Mouse (Mus musculus) hindbrain, embryonic 13.5 days (tissue): ENCODE data around the gene Zfp451. TPM values are rescaled to one million over a fixed set of nuclear protein-coding genes. Genes with fewer than 3 reads are reported as not detected.
"Not testable (repeated sequence)": the region's sequence is repeated elsewhere in the genome, so short reads cannot be mapped to it uniquely, and the experiment has no call there.

ENCODE experiments used
- ATAC-seq: fragments of 200-750 bp; cut with Nextera tagmentation; 2 replicates; pipeline ENCODE4 v1.8.0; 2017; ENCODE audit warnings: moderate TSS enrichment; ENCODE audit not compliant: low FRiP score
- H3K27ac ChIP-seq: fragments of 300-500 bp; sonication (generic); 2 replicates; pipeline ENCODE4 v1.5.1; 2015; ENCODE audit warnings: inconsistent platforms, mild to moderate bottlenecking, moderate library complexity
- H3K27me3 ChIP-seq: fragments of 300-500 bp; sonication (generic); 2 replicates; pipeline ENCODE4 v1.6.1; 2015; ENCODE audit warnings: mild to moderate bottlenecking, inconsistent platforms
- H3K36me3 ChIP-seq: fragments of 300-500 bp; sonication (generic); 2 replicates; pipeline ENCODE4 v1.6.1; 2015; ENCODE audit warnings: mild to moderate bottlenecking, inconsistent platforms
- H3K4me1 ChIP-seq: fragments of 300-500 bp; sonication (generic); replicated peaks from 2 replicates; pipeline ENCODE4 v1.6.1; 2015; ENCODE audit warnings: inconsistent platforms
- H3K4me2 ChIP-seq: fragments of 300-500 bp; sonication (generic); 2 replicates; pipeline ENCODE4 v1.6.1; 2015; ENCODE audit warnings: inconsistent platforms, mild to moderate bottlenecking, moderate library complexity
- H3K4me3 ChIP-seq: fragments of 300-500 bp; sonication (generic); 2 replicates; pipeline ENCODE4 v1.5.1; 2015; ENCODE audit warnings: mild to moderate bottlenecking, inconsistent platforms
- H3K9ac ChIP-seq: fragments of 300-500 bp; sonication (generic); 2 replicates; pipeline ENCODE4 v1.6.1; 2015; ENCODE audit warnings: mild to moderate bottlenecking, inconsistent platforms
- H3K9me3 ChIP-seq: fragments of 300-500 bp; sonication (generic); 2 replicates; pipeline ENCODE4 v1.6.1; 2016; ENCODE audit warnings: inconsistent platforms
- WGBS: fragments of 180-500 bp; shearing (Covaris S2); methylation state at CpG from one replicate; pipeline ENCODE4 v1.1.7; 2015; 5-methylcytosine and 5-hydroxymethylcytosine counted together
- polyA plus RNA-seq: library from polyadenylated mRNA; unstranded; fragments of >200 nt; fragmentation: Nextera tagmentation; extraction: Ambion mirVana; gene quantifications from 2 replicates; pipeline ENCODE4 v1.2.1, GENCODE M21; 2015

Gene Zfp451
- polyA plus RNA-seq, 1 experiment from 2014 or later: 44.3 TPM

- Histone ChIP-seq H3K4me3 (no peak overlapping the region), H3K27me3 (no peaks in the 10 kb centered on the region), H3K9me3 (no peaks in the 10 kb centered on the region), H3K27ac (no peak overlapping the region), H3K4me2 (no peak overlapping the region), H3K9ac (no peak overlapping the region), H3K4me1 (peaks cover 23% of the 10 kb centered on the region), H3K36me3 (peaks cover 7% of the 10 kb centered on the region)
- no peak for ATAC-seq
- WGBS: 86% methylated on average over 7 of the region's 7 CpGs
Observed at GRCm38 (mm10) chr1:33755799-33756198, 58.6 kb downstream of the Zfp451 start.

GRCm38 (mm10) chr1:33754965-33755735, 59.2 kb downstream of the Zfp451 start:
- Histone ChIP-seq H3K27ac (no peak overlapping the region), H3K4me1 (peaks cover 23% of the 10 kb centered on the region), H3K4me2 (no peak overlapping the region), H3K36me3 (peaks cover under 1% of the 10 kb centered on the region; the same call in 1 of the 2 replicates), H3K4me3 (no peak overlapping the region), H3K9ac (no peak overlapping the region), H3K9me3 (no peaks in the 10 kb centered on the region), H3K27me3 (no peaks in the 10 kb centered on the region)
- ATAC-seq: no peak
- WGBS: 78% methylated on average over 21 of the region's 21 CpGs

GRCm38 (mm10) chr1:33754089-33754488, 60.3 kb downstream of the Zfp451 start:
- Histone ChIP-seq H3K9me3 (no peaks in the 10 kb centered on the region), H3K9ac (no peak overlapping the region), H3K4me1 (peaks cover 23% of the 10 kb centered on the region), H3K27ac (no peak overlapping the region), H3K27me3 (no peaks in the 10 kb centered on the region), H3K36me3 (no peaks in the 10 kb centered on the region), H3K4me3 (no peak overlapping the region), H3K4me2 (no peak overlapping the region)
- no peak for ATAC-seq
- WGBS: 94% methylated on average over 17 of the region's 17 CpGs

DNA sequence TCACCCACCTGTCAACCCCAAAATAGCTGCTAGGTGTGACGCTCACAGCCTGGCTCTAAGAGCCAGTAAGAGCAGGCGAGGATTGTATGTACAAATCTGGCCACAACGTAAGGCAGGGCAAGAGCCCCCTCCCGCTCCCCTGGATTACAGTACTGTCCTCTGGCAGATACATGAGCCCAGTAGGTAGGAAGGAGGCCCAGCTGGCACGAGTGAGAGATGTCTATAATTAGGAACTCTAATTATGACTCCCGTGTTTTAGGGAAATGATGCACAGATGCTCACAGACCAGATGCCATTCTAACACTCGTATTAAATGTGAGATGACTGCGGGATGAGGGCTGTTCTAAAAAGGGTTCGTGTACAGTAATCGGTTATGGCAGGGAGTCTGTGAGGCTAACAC, 63.1 kb downstream of the Zfp451 start:
- H3K4me1 ChIP-seq: peaks cover 1% of the 10 kb centered on the region; the same call in 1 of the 2 replicates
- no peak overlapping the region for H3K27ac ChIP-seq
- no peaks in the 10 kb centered on the region for H3K9me3 ChIP-seq
- H3K4me3 ChIP-seq: no peak overlapping the region
- no peak overlapping the region for H3K9ac ChIP-seq
- no peaks in the 10 kb centered on the region for H3K27me3 ChIP-seq
- peak; percentile 67 for ATAC-seq
- no peak overlapping the region for H3K4me2 ChIP-seq
- WGBS: 74% methylated on average over 10 of the region's 10 CpGs
- H3K36me3 ChIP-seq: no peaks in the 10 kb centered on the region

GRCm38 (mm10) chr1:33749709-33750108, 64.7 kb downstream of the Zfp451 start:
- not testable (repeated sequence) for H3K9me3 ChIP-seq, H3K4me3 ChIP-seq, H3K36me3 ChIP-seq, H3K4me2 ChIP-seq, H3K4me1 ChIP-seq, H3K9ac ChIP-seq, H3K27me3 ChIP-seq, H3K27ac ChIP-seq, ATAC-seq
- 87% methylated on average over 4 of the region's 4 CpGs for WGBS

- Histone ChIP-seq H3K27me3 (no peaks in the 10 kb centered on the region), H3K27ac (no peak overlapping the region)
Observed at GRCm38 (mm10) chr1:33749109-33749508, 65.3 kb downstream of the Zfp451 start.

DNA sequence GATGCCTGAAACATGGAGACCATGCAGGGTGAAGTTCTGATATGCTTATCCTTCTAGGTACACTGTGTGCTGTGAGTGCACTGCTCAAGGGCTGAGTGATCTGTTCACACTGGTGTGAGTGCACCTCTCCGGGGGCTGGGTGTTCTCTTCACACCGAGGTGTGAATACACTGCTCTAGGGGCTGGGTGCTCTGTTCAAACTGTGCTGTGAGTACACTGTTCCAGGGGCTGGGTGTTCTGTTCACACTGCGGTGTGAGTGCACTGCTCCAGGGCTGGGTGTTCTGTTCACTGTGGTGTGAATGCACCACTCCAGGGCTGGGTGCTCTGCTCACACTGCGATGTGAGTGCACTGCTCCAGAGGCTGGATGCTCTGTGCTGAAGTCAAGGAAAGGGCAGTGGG, 68.5 kb downstream of the Zfp451 start:
- ATAC-seq: no peak
- Histone ChIP-seq H3K36me3 (peaks cover 10% of the 10 kb centered on the region), H3K27me3 (no peaks in the 10 kb centered on the region), H3K4me1 (no peaks in the 10 kb centered on the region), H3K9ac (no peak overlapping the region), H3K4me3 (no peak overlapping the region), H3K27ac (no peak overlapping the region), H3K9me3 (no peaks in the 10 kb centered on the region), H3K4me2 (no peak overlapping the region)
- 99% methylated on average over 4 of the region's 4 CpGs for WGBS

More at GRCm38 (mm10) chr1:33749109-33749508, 65.3 kb downstream of the Zfp451 start:
- Histone ChIP-seq H3K4me3 (no peak overlapping the region), H3K36me3 (peaks cover 5% of the 10 kb centered on the region), H3K4me2 (no peak overlapping the region), H3K4me1 (no peaks in the 10 kb centered on the region), H3K9ac (no peak overlapping the region), H3K9me3 (no peaks in the 10 kb centered on the region)
- no peak for ATAC-seq
- WGBS: 96% methylated on average over 11 of the region's 11 CpGs

DNA sequence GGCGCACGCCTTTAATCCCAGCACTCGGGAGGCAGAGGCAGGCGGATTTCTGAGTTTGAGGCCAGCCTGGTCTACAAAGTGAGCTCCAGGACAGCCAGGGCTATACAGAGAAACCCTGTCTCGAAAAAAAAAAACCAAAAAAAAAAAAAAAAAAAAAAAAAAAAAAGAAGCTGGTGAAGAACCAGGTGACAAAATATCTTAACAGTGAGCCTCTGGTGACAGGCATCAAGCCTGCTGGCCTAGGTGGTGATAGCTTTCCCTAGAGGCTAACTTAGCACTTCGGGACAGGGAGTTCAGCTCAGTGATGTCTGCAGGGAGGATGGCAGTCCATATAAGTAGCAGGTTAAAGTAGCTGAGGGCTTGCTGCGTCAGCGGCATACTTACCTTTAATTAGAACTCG, 69.6 kb downstream of the Zfp451 start:
- WGBS: 96% methylated on average over 9 of the region's 9 CpGs
- peaks cover 18% of the 10 kb centered on the region for H3K36me3 ChIP-seq
- not testable (repeated sequence) for ATAC-seq, H3K27me3 ChIP-seq, H3K9me3 ChIP-seq, H3K9ac ChIP-seq, H3K27ac ChIP-seq, H3K4me2 ChIP-seq, H3K4me1 ChIP-seq, H3K4me3 ChIP-seq

DNA sequence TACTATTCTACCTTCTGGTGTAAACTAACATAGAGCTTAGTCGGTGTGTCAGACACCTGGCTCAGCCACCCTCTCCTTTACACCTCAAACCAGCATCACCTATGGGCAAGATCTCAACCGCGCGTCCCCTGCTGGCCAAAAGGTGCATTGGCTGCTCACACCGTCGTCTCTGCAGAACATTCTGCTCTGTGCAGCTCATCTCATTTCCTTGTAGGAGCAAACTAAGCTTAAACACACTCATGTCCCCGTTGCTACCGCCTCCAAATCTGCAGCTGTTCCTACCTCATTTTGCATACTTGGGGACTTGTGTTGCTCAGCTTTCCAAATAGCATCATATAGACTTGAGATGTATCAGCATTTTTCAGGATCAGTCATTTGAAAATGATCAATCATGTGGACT, 71.5 kb downstream of the Zfp451 start:
- H3K9ac ChIP-seq: no peak overlapping the region
- no peaks in the 10 kb centered on the region for H3K4me1 ChIP-seq
- peaks cover 31% of the 10 kb centered on the region for H3K36me3 ChIP-seq
- WGBS: 23% methylated on average over 8 of the region's 8 CpGs
- no peak overlapping the region for H3K27ac ChIP-seq
- H3K9me3 ChIP-seq: no peaks in the 10 kb centered on the region
- H3K27me3 ChIP-seq: no peaks in the 10 kb centered on the region
- H3K4me2 ChIP-seq: no peak overlapping the region
- ATAC-seq: no peak
- H3K4me3 ChIP-seq: no peak overlapping the region

- Histone ChIP-seq H3K9ac (no peak overlapping the region), H3K36me3 (peaks cover 60% of the 10 kb centered on the region), H3K4me3 (no peak overlapping the region), H3K4me1 (no peaks in the 10 kb centered on the region), H3K4me2 (no peak overlapping the region), H3K9me3 (no peaks in the 10 kb centered on the region), H3K27me3 (no peaks in the 10 kb centered on the region), H3K27ac (no peak overlapping the region)
- WGBS: 29% methylated on average over 12 of the region's 12 CpGs
- peak; percentile 80 for ATAC-seq
Observed at GRCm38 (mm10) chr1:33739302-33739701, 75.1 kb downstream of the Zfp451 start.

DNA sequence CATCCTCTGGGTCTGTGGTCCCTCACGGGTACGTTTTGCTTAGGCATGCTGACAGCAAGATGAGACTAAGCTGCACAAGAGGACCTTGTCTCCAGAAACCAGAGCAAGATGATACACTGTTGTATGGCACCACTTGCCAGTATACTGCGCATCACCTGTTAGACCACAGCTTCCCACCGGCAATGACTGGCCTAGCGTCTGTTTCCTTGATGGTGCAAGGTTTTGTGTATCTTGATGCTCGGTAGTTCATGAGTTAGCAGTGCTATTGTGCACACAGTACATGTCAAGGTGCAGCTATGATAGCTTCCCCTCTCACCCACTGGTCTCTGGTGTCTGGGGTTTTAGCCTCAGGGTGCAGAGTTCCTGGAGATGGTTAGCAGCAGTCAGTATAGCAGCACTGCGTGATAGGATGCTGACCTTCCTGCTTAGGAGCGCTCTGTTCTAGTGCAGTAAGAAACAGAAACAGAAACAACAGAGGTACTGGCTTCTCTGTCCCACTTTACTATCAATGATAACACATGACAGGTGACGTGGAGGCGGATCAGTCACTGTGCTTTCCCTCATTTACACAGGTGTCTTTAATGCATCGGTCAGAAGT, 75.6 kb downstream of the Zfp451 start:
- no peak overlapping the region for H3K27ac ChIP-seq
- no peaks in the 10 kb centered on the region for H3K27me3 ChIP-seq
- H3K4me3 ChIP-seq: no peak overlapping the region
- 0 out of 2 replicates have a peak, but pooled peaks cover 4% of the 10 kb centered on the region for H3K4me1 ChIP-seq
- ATAC-seq: no peak; the same call in 1 of the 2 replicates
- H3K9ac ChIP-seq: no peak overlapping the region
- WGBS: 89% methylated on average over 11 of the region's 11 CpGs
- H3K36me3 ChIP-seq: peaks cover 65% of the 10 kb centered on the region
- H3K9me3 ChIP-seq: no peaks in the 10 kb centered on the region
- H3K4me2 ChIP-seq: no peak overlapping the region

DNA sequence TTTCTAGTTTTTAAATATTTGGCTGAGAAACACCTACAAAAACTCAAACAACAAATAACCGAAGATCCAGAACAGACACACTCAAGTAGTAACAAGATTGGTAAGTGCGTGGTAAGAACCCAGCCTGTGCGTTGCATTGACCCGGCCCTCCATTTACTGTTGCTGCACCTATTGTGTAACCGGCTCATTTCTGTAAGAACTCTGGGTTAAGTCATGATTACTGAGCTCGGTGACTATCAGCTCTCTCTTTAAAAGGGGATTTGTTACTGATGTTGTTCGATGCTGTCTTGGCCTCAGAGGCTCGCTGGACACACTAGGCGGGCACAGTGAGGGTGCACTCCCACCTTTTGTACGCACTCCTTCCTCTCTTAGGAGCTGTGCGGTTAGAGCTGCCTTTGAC, 76.1 kb downstream of the Zfp451 start:
- 0 out of 2 replicates have a peak, but pooled peaks cover 5% of the 10 kb centered on the region for H3K4me1 ChIP-seq
- no peak overlapping the region for H3K4me2 ChIP-seq
- no peak overlapping the region for H3K9ac ChIP-seq
- H3K36me3 ChIP-seq: peaks cover 70% of the 10 kb centered on the region
- H3K27ac ChIP-seq: no peak overlapping the region
- no peak for ATAC-seq
- WGBS: 95% methylated on average over 11 of the region's 11 CpGs
- no peaks in the 10 kb centered on the region for H3K27me3 ChIP-seq
- no peaks in the 10 kb centered on the region for H3K9me3 ChIP-seq
- H3K4me3 ChIP-seq: no peak overlapping the region
